Mouse (Mus musculus): ENCODE measurements around the gene Gm20888.
"Not testable (repeated sequence)": the region's sequence is repeated elsewhere in the genome, so short reads cannot be mapped to it uniquely, and the experiment has no call there.

The Gm20888 gene

GRCm38 (mm10) chrY:70441582-70441981, at the start of gene Gm20888:
TSS of gene Gm20888 (plus strand) at chrY:70441882.
- in situ Hi-C loops (cut with MboI, MseI) = not testable (repeated sequence)

Measured in T-helper 17 cell (primary cell).